Mouse (Mus musculus) urinary bladder, adult 2 months (tissue): Measurements from ENCODE around the gene Sh3pxd2a. TPM values are rescaled to one million over a fixed set of nuclear protein-coding genes. Genes with fewer than 3 reads are reported as not detected.
A peak's percentile ranks its signal among the peaks of the same experiment; 100 is the strongest.

Experiments used
- DNase-seq: peaks from one replicate; pipeline ENCODE4 v3.0.0; 2022; ENCODE audit warnings: low spot score
- polyA plus RNA-seq: library from polyadenylated mRNA; depleted of rRNA; stranded (reverse); fragments of >200 nt; gene quantifications from 2 replicates; pipeline ENCODE4 v1.2.3, GENCODE M21; 2012

Sh3pxd2a gene
- polyA plus RNA-seq, 1 experiment, result 23.2 TPM

DNA sequence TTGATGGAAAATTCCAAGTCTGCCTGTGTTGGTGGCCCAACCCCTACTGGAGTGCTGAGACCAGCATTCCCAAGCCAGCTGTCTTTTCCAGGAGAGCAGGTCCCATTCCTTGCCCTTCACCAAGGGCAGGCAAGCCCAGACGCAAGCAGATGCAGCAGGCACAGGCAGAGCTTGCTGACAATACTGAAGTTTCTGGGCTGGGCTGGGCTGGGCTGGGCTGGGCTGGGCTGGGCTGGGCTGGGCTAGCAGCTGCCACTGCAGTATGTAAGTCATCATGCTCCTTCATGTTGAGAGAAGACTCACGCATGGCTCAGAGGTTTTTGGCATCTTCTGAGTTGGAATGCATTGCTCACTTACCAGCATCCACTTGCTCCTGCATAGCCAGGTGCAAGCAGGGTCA lies 27.7 kb upstream of the Sh3pxd2a start:
- DNase-seq, result no peak

DNA sequence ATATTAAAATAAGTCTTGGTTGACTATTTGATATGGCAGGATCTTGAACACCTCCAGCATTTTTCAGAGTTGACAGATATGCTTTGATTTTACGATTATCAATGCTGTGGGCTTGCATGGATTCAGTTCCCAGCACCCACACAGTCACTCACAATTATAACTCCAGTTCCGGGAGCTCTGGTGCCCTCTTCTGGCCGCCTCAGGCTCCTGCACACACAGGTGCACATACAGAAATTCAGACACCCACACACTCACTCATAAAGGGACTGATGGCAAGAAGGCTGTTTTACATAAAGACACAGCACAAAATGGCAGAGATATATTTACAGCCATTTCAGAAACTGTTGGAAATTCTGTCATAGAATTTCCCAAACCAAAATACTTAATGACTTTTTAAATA lies 25.0 kb upstream of the Sh3pxd2a start:
- no peak for DNase-seq

DNA sequence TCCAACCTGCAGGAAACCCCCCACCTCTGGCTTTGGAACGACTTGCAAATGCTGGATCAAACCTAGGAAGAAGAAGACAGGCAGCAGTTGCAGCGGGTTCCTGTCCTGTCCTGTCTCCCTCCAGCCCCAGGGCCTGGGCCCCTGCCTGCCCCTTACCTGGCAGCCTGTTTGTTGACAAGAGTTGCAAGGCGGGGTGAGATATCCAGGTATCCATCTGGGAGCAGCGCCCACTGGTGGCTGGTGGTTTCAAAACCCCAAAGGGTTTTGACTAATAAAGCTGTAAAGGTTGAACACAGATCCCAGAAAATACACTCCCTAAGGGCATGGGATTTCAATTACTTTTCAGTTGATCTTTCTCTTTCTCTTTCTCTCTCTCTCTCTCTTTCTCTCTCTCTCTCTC lies 24.0 kb upstream of the Sh3pxd2a start:
- DNase-seq, result no peak

DNA sequence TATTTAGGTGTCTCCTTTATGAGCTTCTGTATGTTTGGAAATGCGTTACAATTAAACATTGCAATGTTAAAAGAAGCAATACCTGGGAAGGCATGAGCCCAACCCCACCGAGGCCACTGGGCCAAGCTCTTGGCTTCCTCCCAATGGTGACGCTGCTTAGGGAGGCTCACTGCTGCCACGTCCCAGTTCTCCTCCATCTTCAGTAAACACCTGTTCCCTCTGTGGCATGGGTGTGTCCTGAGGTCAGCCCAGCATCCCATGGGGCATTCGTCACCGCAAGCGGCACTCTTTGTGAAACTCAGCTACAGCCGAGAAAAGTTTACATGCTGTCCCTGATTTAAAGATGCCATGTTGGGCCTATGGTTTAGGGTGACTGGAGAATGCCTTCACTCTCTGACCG lies 23.4 kb upstream of the Sh3pxd2a start:
- DNase-seq, result no peak

DNA sequence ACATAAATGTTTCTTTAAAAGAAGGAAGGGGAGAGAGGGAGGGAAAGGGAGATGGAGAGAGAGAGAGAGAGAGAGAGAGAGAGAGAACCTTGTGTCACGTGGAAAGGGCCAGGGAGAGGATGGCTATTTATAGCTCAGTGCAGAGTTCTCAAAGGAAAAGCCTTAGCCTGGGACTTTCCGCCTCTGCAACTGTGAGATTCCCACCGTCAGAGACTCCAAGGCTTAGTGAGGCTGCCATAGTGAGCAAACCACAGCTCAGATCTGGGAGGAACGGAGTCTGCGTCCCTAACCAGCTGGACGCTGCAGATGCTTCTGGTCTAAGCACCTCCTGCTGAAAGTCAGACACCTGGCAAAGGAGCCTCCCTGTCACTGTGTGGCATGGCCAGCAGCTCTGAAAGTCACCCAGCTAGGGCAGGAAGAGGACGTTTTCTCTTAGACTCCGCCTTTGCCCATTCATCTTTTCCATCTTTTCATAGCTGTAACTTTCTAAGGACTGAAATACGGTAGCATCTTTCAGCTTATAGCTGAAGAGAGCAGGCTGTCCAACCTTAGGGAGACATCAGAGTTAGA lies 21.9 kb upstream of the Sh3pxd2a start:
- no peak for DNase-seq

DNA sequence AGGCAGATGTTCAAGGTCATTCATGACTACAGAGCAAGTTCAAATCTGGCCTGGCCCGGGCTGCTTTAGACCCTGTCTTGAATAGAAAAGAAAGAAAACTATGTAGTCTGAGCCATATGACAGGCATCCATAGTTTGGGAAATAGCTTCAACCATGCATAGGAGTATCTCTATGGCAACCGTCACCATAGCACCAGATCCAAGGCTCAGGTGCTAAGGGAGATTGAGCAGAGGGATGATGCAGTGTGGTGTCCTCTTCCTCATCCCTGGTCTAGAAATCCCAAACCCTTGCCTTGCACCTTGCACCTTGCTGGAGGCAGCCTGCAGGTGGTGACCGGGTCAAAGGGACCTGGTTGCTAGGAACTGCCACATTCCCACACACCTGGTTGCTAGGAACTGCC lies 19.9 kb upstream of the Sh3pxd2a start:
- no peak for DNase-seq

DNA sequence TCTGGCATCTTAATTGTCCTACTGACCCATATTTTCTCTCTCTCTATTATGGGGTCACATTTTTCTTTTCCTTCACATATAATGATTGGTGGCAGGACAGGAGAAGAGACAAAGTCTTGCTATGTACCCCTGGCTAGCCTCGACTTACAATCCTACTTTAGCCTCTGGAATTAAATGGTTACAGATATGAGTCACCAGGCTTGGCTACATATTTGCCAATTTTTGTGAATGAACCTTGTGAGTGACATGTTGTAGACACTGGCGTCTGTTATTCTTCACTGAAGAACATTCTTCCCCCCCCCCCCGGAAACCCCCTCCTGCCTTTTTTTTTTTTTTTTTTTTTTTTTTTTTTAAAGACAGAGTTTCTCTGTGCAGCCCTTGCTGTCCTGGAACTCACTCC lies 19.1 kb upstream of the Sh3pxd2a start:
- no peak for DNase-seq

DNA sequence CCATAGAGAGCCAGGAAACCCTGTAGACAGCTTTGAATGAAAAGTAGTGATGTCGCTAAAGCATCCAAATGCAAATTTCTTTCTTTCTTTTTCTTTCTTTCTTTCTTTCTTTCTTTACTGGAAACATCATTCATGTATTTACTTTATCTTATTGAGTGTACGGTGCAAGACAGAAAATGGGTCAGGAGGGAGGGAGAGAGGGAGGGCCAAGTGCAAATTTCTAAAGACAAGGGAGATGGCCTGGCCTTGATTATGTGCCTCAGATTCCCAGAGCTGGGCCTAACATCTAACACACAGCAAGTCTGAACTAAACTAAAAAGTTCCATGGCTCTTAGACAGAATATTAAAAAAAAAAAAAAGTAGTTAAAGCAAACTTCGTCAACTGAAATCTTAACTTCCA lies 9.3 kb upstream of the Sh3pxd2a start:
- no peak for DNase-seq

DNA sequence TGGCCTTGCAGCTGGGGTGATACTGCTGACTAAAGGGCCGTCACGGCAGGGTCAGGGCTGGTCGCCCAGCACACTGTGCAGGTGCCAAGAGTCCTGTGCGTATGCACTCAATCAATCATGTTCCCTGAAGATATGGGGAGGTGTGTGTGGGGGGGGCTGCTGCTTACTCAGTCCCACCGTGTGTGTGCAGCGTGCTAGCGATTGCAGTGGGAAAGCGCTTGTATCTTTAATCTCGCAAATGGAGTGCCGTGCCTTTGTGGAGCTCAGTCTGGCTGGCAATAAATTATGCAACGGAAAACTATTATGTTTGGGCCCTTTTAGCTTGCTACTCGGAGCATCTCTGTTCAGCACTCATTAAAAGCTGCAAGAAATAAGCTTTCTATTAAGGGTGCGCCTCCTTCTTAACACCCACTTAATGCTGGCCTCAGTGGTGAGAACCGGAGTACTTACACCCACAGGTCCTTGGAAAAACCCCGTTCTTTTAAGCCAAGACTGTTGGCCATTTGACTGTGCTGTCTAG lies 8.7 kb upstream of the Sh3pxd2a start:
- DNase-seq, result no peak

DNA sequence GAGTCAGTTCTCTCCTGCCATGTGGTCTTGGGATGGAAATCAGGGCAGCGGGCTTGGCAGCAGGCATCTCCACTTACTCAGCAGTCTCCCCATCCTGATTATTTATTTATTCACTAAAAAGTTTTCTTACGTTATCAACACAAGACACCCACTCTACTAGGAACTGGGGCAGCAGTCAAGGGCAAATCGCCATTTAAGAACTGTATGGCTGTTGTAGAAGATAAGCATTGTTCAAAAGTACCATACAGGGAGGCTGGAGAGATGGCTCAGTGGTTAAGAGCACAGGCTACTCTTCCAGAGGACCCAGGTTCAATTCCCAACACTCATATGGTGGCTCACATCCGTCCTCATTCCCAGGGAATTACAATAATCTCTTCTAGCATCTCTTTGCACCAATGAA lies 7.6 kb upstream of the Sh3pxd2a start:
- no peak for DNase-seq

DNA sequence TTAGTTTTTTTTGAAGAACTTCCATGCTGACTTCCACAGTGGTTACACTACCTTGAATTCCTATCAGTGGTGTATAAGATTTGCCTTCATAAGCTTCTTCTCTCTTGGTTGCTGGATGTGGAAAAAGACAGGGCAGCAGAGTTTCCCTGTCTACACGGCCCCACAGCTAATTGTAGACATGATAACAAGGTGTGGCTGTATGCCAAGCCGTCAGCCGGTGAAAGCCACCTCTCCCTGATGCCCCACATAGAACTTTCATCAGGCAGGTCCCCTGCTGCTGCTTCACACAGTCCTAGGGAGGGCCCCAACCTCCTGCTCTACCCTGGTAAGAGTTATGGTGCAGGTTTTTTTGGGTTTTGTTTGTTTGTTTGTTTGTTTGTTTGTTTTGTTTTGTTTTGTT lies 4.5 kb upstream of the Sh3pxd2a start:
- DNase-seq, result no peak

DNA sequence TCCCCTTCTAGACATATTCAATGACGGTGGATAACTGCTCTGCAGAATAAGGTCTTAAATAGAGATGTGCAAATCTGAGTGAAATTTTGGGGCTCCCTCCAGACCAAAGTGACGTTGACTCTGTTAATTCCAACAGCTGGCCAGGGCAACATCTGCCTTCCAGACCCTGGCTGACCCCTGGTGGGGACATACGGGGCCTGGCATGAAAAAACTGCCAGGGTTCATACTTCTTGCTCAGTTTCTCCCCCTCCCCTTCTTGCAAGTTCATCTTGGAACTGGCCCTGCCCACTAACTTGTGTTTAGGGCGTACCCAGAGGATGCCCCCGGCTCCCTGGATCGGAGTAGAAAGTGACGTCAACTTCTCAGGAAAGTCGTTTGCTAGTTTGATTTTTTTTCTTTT lies 2.6 kb upstream of the Sh3pxd2a start:
- DNase-seq, result no peak

DNA sequence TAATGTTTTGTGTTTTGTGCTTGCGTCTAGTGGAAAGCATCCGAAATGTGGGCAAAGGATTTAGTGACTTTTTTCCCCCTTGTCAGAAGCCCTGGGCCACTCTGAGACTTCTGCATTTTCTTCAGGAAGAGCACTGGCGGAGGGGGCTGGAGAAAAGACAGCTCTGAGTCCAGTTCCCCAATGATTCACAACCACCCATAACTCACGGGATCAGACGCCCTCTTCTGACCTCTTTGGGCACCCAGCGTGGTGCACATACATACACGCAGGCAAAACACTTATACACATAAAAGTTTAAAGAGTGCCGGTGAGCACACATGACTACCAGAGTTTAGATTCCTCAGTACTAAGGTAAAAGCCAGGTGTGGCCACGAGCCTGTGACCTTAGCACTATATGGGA lies 1.3 kb upstream of the Sh3pxd2a start:
- DNase-seq, result no peak

DNA sequence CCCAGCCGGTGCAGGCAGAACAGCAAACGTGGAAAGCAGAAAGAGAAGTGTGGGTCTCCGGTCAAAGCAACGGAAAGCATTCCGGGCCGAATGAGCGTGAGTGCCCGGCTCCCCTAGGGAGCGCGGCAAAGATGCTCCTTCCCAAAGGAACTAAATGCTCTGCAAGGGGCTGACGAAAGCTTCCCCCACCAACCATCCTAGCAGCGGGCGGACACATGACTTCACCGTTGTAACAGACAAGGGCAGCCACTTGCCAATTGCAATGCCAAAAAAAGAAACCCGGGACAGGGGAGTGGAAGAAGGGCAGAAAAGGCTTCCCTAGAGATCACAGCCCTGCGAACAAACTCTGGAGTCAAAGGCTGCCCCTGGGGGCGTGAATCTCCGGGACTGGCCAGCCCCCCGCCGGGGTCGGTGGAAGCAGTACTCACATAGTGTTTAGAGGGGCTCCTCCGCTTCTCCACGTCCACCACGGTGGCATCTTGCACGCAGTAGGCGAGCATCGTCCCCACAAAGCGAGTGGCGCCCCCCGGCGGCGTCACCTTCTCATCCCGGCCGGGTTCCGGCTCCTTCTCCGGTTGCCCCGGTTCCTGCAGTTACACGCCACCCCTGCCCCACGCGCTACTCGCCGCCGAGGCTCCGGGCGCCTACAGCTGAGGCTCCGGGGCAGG lies 431 bp downstream of the Sh3pxd2a start:
- DNase-seq, result peak; percentile 74

DNA sequence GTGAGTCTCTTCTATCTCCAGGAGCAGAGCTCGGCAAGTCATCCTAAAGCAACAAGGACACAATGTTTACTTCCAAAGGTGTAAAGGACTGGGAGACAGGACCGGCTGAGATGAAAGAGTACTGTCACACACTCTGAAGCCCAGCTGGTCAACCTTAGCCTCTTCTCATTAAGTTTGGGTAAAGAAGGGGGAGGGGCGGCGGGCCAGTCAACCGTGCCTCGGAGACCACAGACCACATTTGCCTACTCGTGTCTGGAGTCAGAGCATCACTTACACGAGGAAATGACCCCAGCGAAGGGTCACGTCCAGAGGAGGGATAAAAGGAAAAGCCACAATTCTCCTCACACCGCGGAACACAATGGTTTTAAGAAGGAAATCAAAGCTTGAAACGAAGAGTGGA lies 995 bp downstream of the Sh3pxd2a start:
- DNase-seq, result no peak

DNA sequence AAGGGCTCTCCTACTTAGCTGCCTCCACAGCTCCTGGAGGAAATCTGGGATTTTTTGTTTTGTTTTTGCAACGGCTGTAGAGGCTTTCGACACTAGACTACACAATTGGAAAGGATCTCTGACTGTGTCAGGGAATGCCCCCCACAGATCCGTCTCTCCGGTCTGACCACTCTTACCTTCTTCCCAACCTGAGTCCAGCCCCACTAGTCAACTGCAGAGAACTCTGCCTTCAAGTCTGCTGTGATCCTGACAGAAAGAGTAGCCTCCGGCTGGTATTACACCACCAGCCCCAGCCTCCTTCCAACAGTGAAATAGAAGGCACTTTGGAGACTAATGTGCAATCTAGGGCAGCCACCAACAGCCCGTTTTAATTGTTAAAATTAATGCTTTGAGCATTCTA lies 1.5 kb downstream of the Sh3pxd2a start:
- no peak for DNase-seq

DNA sequence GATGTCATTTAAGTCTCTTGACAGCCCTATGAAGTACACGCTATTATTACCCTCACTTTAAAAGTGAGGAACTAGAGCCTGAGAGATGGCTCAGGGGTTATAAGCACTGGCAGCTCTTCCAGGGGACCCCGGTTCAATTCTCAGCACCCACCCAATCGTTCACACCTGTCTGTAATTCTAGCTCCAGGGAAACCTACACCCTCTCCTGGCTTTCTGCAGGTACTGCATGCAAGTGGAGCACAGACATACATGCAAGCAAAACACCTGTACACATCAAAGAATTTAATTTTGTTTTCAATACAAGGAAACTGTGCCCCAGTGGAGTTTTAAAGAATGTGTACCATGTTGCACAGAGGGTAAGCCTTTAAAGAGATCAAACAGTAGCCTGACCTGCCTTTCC lies 2.4 kb downstream of the Sh3pxd2a start:
- DNase-seq, result no peak

DNA sequence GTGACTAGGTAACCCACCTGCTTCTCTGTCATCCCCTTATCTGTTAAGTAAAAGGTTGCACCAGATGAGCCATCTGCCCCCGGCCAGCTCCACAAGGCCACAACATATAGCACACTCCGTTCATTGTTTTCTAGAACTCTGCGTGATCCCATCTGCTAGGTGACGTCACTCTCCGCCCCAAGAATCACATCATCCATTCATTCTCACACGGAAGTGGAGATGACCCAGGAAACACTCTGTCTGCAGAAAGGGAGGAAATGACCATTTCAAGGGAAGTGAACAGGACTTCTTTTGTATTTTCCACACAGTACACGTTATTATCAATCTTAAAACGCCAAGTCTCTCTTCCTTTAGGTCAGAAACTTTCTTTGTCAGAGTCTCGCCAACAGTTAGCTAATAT lies 2.8 kb downstream of the Sh3pxd2a start:
- no peak for DNase-seq

DNA sequence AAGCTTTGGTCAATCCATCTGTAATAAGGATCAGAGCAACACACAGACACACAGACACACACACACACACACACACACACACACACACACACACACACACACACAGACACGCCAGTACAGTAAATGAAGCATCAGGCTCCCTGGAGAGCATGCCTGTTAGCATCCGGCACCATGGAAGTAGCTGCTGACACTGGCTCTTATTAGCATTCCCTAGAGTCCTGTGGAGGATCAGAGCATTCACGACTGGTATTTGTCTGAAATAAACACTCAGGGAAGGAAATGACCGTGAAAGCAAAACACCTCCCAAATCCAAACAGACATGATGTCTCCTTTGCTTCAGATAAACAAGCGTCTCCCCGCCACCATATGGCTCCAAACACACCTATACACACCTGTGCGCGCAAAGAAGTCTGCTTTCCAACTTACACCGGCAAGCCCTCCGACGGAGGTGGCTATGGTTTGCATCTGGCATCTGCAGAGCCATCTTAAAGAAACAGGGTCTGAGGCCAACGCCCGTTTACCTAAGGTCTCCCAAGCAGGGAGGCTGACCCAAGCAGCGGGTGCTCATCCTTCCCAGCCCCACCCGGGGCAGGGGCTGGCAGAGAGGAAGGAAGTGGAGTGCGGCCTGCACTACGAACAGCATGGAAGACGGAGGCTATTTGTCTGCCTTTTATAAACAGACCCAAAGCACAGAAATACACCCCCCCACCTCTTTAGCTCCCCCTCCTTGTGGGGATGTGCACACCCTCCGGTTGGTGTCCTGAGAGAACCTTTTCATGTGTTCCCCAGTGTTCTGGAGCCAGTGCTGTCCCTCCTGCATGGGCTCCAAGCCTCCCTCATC lies 3.9 kb downstream of the Sh3pxd2a start:
- no peak for DNase-seq

DNA sequence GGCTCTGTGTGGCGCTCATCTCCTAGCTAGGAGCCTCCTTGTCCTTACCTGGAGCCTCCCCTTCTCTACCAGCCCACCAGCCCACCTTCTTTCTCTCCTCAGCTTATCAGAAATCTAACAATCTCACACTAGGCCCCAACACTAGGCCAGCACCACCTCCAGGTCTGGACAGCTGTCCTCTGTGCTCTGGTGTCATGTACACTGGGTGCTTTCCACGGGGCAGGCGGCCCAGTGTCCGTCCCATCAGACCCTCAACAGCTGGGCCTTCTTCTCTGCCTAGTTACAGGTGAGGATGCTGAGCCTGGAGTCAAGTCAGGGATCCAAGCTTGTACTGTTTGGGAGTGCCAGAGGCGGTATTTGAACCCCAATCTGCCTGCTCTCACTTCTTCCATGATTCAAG lies 5.0 kb downstream of the Sh3pxd2a start:
- DNase-seq, result no peak

DNA sequence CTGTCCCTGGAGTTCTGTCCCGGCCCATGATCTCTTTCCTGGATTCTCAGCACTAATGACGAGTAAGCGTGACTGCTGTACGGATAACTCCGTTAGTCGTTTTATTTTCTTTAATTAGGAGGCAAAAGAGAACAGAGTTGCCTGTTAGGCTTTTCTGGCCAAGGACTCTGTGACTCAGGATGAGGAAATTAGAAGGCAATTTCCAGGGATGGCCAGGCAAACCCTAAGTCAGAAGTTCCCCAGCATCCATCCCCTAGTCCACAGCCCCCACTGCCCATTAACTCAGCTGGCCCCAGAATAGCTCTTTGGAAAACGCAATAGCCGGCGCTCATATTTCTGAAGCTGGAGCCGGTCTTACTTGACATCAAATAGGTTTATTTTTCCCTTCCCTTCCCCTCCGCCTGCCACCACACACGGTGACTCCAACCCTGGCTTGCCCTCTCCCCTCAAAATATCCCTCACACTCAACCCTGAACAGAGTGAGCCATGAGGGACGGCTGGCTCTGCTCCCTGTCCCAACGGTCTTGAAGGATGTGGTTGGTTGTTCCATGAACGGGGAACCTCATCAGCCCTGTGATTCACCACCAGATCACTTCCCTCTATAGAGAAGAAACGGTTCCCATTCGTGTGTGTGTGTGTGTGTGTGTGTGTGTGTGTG lies 5.6 kb downstream of the Sh3pxd2a start:
- DNase-seq, result no peak

DNA sequence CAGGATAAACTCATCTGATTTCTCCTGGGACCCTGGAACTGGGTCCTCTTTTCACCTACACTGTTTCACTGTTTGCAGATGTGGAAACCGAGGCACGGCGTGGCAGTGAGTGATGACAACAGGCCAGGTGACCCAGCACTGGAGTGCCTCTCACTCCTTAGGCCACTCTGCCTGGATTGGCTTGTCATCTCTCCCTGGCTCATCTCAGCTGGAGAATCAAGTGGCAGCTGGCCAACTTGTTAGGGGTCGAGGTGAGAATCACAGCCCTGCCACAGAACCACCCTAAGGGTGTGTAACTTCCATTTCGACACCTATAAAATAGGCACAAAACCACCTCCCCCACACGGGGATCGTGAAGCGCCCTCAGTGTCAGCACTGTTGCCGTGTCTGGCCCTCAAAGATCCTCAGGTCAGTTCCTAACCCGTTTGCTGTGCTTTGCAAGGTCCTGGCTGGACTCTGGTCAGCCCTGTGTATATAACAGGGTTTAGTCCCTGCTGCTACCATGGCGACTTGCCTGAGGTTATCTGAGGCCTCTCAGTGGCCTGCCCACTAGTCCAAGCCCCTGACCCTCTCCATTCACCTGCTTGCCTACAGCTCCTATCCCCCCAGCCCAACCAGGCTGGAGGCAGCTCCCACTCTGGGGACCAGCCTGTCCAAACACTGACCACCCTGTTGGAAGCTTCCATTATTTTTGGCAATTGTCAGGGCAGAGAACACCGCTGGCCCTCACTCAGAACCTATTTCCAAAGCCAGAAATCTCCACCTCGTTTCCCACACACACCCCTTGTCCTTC lies 6.3 kb downstream of the Sh3pxd2a start:
- DNase-seq, result no peak
